Mouse (Mus musculus) splenic B cell, adult 2 months (primary cell): ENCODE measurements around the gene Glyr1.

Experiments
- DNase-seq: peaks from one replicate; pipeline ENCODE4 v3.0.0-alpha.2; 2011; ENCODE audit warnings: low read depth, low spot score
- H3K27me3 ChIP-seq: 2 replicates; pipeline ENCODE4 v1.6.1; 2012; ENCODE audit warnings: mild to moderate bottlenecking, low read length, moderate library complexity, mixed read lengths; ENCODE audit not compliant: control insufficient read depth, poor library complexity, insufficient read depth, severe bottlenecking
- H3K36me3 ChIP-seq: 2 replicates; pipeline ENCODE4 v1.6.1; 2012; ENCODE audit warnings: mild to moderate bottlenecking, low read length, moderate library complexity, mixed read lengths; ENCODE audit not compliant: control insufficient read depth, poor library complexity, insufficient read depth, severe bottlenecking

Glyr1 gene

DNA sequence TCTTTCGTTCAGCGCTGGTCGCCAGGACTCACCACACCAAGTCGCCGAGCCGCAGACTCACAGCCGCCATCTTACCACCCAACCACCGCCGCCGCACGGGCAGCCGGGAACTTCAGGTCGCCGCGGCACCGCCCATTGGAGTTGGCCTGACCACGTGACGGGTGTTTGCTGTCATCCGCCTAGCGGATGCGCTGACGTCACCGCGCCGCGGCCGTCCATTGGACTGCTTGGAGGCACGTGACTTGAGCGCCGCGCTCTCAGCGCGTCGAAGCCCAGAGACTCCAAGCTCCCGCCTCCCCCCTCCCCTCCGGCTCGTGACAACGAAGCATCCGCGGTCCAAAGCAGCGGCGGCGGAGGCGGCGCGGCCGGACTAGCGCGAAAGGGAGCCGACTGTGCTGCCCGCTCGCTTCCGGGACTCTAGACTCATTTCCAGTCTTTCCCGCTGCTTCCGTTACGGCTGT lies at the start of gene Glyr1, which contains the start of gene Ubn1:
Gene Glyr1, minus strand, starts transcription at position 90 of the 461 bp plus-strand sequence.
Gene Ubn1, plus strand, starts transcription at position 284 of the 461 bp plus-strand sequence.
- no peaks in the 10 kb centered on the region for H3K27me3 ChIP-seq
- peaks cover 9% of the 10 kb centered on the region for H3K36me3 ChIP-seq
- peak; percentile 100 for DNase-seq

DNA sequence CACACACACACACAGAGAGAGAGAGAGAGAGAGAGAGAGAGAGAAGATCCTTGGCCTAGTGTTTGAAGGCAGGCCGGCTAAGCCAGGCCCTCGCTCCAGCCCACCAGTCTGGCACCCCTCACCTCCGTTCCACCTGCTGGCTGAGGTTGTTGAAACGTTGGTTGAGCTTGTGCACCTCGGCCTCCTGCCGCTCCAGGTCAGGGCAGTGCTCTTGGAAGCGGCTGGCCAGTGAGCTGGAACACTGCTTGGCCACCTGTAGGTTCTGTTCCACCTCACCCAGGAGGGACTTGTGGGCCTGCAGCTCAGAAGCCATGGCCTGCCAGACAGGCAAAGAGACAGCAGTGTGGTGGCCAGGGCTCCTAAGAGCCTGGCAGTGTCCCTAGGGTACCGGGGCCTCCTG lies 46.8 kb upstream of the Glyr1 start:
- H3K27me3 ChIP-seq, result no peaks in the 10 kb centered on the region
- no peak for DNase-seq

DNA sequence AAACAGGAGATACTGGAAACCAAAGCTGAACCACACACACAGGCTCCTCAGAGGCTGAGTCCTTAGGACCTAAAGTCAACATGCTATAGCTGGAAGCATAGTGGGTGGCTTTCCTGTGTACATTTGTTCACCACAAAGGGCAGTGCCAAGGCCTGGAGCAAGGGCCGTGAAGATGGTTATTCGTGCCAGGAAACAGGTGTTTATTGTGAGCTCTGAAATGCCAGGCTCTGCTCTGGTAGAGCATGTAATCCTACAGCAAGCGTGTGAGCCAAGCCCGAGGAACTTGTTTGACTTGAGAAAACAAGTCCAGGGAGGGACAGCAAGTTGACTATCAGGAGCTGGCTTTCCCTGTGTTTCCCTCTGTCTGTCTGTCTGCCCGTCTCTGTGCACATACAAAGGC lies 43.6 kb upstream of the Glyr1 start:
- DNase-seq, result peak; percentile 29
- no peaks in the 10 kb centered on the region for H3K27me3 ChIP-seq

More for the DNA sequence above, 46.8 kb upstream of the Glyr1 start:
- H3K36me3 ChIP-seq, result no peaks in the 10 kb centered on the region

DNA sequence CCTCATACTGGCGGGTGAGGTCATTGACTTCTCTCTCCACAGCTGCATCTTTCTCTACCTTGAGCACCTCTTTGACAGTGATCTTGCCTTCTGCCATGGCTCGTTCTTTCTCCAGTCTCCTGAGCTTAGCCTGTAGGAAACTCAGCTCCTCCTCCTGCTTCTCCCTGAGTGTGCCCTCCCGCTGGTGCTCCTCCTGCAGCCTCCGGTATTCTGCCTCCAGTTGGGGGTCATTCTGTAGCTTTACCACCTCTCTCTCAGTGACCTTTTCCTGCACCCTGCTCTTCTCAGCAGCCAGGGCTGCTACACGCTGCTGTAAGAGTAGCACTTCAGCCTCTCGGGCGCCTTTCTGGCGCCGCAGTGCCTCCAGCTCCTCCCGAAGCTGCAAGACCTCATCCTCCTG lies 39.4 kb upstream of the Glyr1 start:
- DNase-seq, result no peak
- Histone ChIP-seq H3K36me3 (peaks cover 4% of the 10 kb centered on the region; the same call in 1 of the 2 replicates), H3K27me3 (no peaks in the 10 kb centered on the region)

More for the DNA sequence above, 43.6 kb upstream of the Glyr1 start:
- H3K36me3 ChIP-seq, result no peaks in the 10 kb centered on the region

DNA sequence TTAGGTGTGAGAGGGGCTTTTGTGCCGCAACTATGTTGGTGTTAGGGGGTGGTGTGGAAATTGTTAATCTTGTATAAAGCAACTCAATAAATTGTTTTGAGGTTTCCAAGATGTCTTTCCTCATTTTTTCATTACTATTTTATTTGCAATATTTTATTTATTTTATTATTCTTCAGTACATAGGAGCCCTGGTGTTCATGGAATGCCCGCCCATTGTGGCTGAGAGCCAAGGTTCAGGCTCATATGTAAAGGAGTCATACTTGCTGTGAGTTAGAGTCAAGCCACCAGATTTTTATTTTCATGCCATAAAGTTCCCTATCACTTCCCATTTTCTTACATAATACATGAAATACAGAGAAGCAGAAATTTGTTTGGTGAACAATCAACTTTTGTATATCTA lies 36.5 kb upstream of the Glyr1 start:
- no peaks in the 10 kb centered on the region for H3K27me3 ChIP-seq
- peaks cover 7% of the 10 kb centered on the region for H3K36me3 ChIP-seq
- no peak for DNase-seq

DNA sequence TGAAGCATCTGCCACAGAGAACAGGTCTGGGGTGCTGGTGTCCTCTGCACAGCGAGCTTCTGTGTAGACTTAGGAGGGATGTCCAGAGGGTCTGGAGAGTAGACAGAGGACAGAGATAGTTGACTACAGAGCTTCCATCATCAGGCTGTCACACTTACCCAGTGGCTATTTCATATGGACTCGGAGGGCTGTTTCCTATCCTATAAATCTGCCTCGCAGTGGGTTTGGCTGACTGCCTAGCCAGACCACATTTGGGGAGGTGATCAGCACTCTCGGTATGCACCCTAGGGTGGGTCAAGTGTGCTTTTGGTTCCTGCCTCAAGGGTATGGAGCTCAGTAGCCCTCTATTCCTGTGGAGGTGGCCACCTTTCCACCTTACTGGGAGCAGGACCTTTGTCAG lies 35.5 kb upstream of the Glyr1 start:
- no peak for DNase-seq
- no peaks in the 10 kb centered on the region for H3K27me3 ChIP-seq
- peaks cover 7% of the 10 kb centered on the region for H3K36me3 ChIP-seq

DNA sequence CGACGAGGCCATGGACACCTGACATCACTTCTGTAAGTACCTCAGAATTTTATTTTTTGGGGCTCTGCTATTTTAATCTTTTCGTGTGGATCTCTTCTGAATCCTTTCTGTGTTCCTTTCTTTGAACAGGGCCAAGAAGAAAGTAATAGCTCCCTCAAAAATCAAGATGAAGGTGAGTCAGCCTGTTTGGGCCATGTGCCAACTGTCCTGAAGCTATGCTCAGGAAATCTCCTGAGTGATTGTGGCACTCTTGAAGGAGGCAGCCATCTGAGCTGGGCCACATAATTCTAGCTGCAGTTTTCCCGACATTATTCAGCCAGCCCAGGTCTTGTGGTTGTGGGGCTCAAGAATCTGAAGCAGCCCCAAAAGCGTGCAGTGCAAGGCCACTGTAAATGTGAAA lies 24.7 kb upstream of the Glyr1 start:
- H3K27me3 ChIP-seq, result no peaks in the 10 kb centered on the region
- peaks cover 17% of the 10 kb centered on the region for H3K36me3 ChIP-seq
- DNase-seq, result no peak

DNA sequence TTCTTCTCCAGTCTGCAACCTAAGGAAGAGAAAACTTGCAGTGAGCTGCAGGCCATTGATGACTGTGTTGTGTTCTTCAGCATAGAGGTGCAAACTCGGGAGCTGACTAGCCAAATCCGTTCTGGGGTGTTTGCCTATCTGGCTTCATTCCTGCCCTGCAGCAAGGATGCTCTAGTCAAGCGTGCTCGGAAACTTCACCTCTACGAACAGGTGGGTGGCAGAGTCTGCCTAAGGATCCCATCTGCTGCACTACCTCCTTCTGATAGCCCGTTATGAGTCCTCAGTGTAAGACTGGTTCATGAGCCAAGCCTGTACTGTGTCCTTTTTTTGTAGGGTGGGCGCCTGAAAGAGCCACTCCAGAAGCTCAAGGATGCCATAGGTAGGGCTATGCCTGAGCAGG lies 22.3 kb upstream of the Glyr1 start:
- Histone ChIP-seq H3K27me3 (no peaks in the 10 kb centered on the region), H3K36me3 (peaks cover 16% of the 10 kb centered on the region)
- DNase-seq, result no peak

DNA sequence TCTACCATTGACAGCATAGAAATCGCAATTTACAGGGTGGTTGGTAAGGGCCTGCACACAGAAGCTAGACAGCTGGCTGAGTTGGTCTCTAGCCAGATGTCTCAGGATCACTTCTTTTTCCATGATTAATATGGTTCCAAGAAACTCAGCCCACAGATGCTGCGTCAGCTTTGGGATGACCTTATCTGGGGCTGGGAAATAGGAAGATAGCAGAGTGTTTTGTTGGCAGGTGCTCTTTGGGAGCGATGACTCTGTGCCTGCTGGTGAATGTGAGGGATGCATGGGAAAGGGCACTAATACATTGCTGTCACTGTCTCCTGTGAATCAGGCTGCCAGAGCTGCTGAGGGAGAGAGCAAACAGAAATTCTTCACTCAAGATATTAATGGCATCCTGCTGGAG lies 20.7 kb upstream of the Glyr1 start:
- peaks cover 15% of the 10 kb centered on the region for H3K36me3 ChIP-seq
- DNase-seq, result no peak
- no peaks in the 10 kb centered on the region for H3K27me3 ChIP-seq

DNA sequence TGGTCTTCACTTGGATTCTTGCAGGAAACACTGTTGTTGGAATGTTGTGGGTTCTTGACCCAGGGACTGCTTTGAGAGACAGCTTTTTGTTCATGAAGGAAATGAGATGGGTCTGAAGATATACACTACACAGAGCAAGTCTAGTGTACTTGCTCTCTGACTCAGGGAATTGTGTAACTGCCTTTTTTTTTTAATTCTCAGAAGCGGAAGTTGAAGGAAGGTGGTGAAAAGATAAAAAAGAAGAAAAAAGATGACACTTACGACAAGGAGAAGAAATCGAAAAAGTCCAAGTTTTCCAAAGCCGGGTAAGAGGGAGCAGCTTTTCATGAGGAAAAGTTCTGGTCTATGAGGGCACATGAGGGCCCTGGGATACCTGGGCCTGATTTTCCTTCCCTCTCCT lies 13.8 kb upstream of the Glyr1 start:
- Histone ChIP-seq H3K36me3 (peaks cover 9% of the 10 kb centered on the region), H3K27me3 (no peaks in the 10 kb centered on the region)
- no peak for DNase-seq

DNA sequence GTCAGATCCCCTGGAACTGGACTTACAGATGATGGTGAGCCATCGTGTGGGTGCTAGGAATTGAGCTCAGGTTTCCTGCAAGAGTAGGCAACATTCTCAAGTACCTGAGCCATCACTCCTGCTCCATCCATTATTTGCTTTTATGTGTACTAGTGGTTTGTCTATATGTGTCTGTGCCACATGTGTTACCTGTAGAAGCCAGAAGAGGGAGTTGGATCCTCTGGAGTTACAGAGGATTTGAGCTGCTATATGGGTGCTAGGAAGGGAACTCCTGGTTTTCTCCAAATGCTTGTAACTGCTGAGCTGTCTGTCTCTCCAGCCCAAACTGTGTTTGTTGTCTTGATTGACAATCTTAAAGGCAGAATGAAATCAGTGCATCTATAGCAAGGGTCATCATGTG lies 8.5 kb upstream of the Glyr1 start:
- H3K27me3 ChIP-seq, result no peaks in the 10 kb centered on the region
- peaks cover 4% of the 10 kb centered on the region; the same call in 1 of the 2 replicates for H3K36me3 ChIP-seq
- DNase-seq, result peak; percentile 51

DNA sequence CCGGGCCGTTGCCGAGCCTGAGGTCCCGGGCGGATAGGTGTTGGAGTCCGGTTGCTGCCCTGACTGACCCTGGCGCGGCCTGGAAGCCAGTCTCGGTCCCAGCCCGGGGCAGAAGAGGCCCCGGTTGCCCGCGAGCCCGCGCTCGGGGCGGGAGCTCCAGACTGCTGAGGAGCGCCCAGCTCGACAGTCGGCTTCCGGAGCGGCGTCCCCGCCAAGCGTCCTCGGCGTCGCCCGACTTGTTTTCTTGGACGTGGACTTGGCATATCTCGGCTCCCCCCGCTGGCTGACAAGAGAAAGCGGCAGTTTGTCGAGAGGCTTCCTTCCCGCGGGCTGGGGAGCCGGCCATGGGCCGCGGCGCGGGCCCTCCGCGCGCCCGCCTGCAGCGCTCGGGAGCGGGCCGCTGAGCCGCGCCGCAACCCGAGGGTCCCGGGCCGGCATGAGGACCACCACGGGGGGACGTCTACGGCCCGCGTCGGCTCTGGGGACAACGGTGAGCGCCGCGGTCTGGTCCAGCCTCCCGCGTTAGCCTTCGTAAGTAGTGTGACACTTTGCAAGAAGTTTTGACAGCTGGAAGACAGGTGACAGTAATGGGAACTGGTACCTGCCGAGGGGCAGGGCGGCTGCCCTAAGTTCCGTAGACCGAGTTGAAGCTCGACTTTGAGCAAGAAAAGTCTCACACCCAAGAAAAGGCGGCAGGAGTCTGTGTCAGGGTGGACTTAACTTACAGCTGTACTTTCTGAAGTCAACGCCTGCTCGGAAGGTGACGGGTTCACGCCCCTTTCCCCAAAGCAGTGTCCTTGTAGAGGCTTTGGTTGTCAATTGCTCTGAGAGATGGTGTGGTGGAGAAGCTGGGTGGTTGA lies 818 bp upstream of the Glyr1 start:
- peaks cover 11% of the 10 kb centered on the region for H3K36me3 ChIP-seq
- H3K27me3 ChIP-seq, result no peaks in the 10 kb centered on the region
- peak; percentile 71 for DNase-seq

DNA sequence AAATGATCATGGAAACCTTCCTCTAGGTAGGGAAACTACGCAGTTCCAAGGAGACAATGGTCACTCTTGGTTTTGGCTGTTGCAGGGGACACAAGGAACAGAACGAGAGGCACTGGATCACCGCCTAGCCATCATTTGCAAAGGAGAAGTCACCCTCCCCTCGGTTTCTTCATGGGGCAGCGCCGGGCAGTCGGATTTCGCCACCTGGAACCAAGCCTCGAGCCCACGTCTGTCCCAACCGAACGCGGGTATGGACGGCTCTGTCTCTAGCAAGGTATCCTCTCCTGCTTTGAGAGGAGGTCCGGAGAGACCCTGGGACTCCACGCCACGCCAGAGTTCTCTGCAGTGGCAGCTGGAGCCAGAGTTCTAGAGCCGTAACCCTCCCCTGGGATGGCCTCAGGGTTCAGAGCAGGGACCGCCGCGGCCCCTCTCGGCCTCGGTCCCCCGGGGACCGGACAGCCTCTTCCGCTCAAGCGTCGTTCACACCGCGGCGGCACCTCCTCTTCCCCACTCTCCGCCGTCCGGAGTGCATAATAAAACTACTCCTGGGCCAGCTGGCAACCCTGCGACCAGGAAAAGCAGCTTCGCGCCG lies 385 bp downstream of the Glyr1 start:
- H3K36me3 ChIP-seq, result peaks cover 11% of the 10 kb centered on the region
- no peaks in the 10 kb centered on the region for H3K27me3 ChIP-seq
- DNase-seq, result no peak

DNA sequence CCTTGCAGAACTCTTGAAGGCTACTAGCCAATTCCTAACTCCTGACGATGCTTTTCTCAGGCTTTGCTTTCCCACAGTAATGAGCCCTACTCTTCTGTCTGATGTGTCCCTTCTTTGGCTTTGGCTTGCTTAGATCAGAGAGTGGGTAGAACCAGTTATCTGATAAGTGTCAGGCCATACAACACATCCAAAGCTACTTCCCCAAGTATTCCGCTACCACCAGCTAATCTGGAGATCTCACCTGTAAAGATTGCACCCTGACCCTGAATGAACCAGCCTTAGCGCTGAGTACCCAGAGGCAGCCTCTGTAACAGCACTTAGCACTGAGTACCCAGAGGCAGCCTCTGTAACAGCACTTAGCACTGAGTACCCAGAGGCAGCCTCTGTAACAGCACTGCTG lies 4.3 kb downstream of the Glyr1 start:
- peaks cover 20% of the 10 kb centered on the region for H3K36me3 ChIP-seq
- H3K27me3 ChIP-seq, result no peaks in the 10 kb centered on the region
- no peak for DNase-seq

DNA sequence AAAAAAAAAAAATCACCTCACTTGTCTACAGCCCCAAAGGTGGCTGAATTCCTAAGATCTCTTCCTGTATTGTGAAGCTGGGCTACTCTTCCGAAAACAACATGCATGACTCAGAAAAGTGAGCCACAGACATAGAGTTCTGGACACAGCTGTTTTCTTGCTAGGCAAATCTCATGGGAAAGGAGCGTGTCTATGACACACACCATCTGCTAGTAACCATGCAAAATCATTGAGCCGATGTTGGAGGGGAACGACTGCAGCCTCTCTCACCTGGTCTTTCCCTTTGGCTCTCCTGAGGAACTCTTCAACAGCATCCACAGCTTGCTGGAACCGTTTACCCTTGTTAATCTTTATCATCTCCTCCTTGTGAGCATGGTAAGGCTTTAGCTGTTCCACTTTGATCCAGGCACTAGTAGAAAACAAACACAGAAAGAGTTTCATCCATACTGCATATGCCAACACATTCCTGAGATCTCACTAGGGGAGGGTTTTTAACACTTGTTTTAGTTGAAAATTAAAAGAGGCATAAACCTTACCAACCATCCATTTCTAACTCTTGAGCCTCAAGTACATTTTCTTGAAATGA lies 12.9 kb downstream of the Glyr1 start:
- DNase-seq, result no peak
- peaks cover 21% of the 10 kb centered on the region for H3K36me3 ChIP-seq
- H3K27me3 ChIP-seq, result no peaks in the 10 kb centered on the region
